In genomic region chr13:40712526-40712832, GRCm38 (mm10) we compare ENCODE assay signal across 15 mouse cellular contexts. TPM values are rescaled to one million over a fixed set of nuclear protein-coding genes. Genes with fewer than 3 reads are reported as not detected.
"Had no signal": no experiment of that assay in that cellular context is flagged by ENCODE, and none has a peak within 500 bp of the region (broad histone marks: within the 10 kb centered on the region; RNA-seq: fewer than 3 reads in every experiment).

No protein-coding gene starts in this region.

- H3K9ac ChIP-seq: kidney, embryonic 15.5 days; limb, embryonic 15.5 days; liver, embryonic 13.5 days; liver, postnatal 0 days; lung, embryonic 15.5 days had no signal

- H3K9me3 ChIP-seq: kidney, embryonic 15.5 days; limb, embryonic 15.5 days; liver, embryonic 13.5 days; lung, embryonic 15.5 days had no signal

- ATAC-seq: liver, postnatal 0 days; midbrain, embryonic 16.5 days had no signal

- H3K27ac ChIP-seq: kidney, embryonic 15.5 days; limb, embryonic 15.5 days; liver, embryonic 13.5 days; lung, embryonic 15.5 days; macrophage had no signal

- H3K36me3 ChIP-seq: kidney, embryonic 15.5 days; limb, embryonic 15.5 days; liver, embryonic 13.5 days; lung, embryonic 15.5 days had no signal

- H3K4me1 ChIP-seq: liver, embryonic 13.5 days; lung, embryonic 15.5 days had no signal

- DNase-seq: kidney, postnatal 14 days; left cerebral cortex, postnatal 4 days; liver, embryonic 13.5 days; liver, postnatal 0 days; lung, postnatal 14 days; right cerebral cortex, adult 18-20 months; right cerebral cortex, postnatal 25 days; thymus, postnatal 36 days had no signal

- H3K4me3 ChIP-seq: kidney, embryonic 15.5 days; limb, embryonic 15.5 days; liver, embryonic 13.5 days; lung, embryonic 15.5 days; megakaryocyte, embryonic 14.5 days had no signal

- H3K4me2 ChIP-seq: kidney, embryonic 15.5 days; limb, embryonic 15.5 days; liver, embryonic 13.5 days; lung, embryonic 15.5 days; midbrain, embryonic 11.5 days had no signal

RNA-seq across cellular contexts. Expression of gene Tfap2a, which starts 25.7 kb away (rescaled TPM):
- polyA plus RNA-seq: liver, embryonic 13.5 days; liver, postnatal 0 days had no signal
